Mouse (Mus musculus): ENCODE measurements at regions not wholly inside any gene's neighbourhood (a gene's known extent, or its start where the extent isn't known, plus 50 kb on each side); places are given as distances from the start of the nearest gene placed in this dataset.
"Not testable (repeated sequence)": the region's sequence is repeated elsewhere in the genome, so short reads cannot be mapped to it uniquely, and the experiment has no call there.

DNA sequence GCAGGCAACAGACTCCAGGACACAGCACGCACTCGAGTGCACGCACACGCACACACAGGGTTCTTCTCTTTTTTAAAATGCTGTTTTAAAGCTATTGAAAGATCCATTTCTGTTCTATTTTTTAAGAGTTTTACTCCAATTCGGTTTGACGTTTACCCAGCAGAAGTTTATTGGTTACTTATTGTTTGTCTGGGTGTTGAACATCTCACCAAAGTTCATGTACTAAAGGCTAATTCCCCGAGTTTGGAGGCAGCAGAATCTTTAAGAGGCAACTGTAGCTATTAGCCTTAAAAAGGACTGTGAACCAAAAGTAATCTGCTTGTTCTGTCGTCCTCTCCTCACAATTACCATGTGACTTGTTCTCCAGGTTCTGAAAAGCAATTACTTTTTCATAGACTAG is 263.0 kb upstream of the Nfia start:
- no peak for DNase-seq (ENCODE audit: low spot score in 2 of 2)

DNA sequence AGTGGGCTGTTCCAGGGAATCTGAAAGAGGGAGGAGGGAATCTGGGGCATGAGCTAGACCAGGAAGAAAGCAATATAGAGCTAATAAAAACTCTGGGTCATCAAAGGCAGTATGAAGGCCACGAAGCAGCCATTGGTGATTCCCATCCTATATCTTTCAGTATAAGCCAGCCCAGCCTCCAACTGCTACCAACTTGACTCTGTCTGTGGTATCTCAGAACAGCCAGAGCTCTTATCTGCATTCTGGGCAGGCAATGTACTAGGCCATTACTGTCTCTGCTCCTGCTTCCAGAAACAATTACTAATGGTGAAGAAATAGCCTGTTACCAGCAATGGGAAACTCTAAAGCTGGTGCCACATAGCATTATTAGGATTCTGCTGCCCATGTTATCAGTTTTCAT is 266.8 kb upstream of the Nfia start:
- DNase-seq (ENCODE audit: low spot score in 2 of 2) = no peak

DNA sequence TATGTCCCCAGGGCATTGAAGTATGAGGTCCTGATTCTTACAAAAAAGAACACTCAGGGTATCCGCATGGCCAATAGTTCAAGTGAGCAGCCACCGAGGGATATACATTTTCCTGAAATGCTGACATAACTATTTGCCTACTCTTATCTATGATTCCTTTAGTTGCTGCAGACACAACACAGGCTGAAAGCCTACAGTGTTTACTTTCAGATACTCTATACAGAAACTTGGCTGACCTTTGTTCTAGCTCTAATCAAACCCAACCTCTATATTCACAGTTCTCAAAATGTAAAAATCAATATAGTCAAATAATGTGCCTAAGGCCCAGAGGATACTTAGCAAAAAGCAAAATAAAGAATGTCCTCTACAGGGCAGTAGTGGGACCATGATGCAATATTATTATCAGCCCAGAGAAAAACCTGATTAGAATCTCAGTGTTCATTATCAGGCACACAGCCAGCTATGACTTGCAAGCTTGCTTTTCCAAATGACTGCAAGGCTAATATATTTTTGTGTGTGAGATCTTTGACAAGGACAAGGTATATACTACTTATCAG is 281.2 kb upstream of the Nfia start:
- DNase-seq (ENCODE audit: low spot score in 2 of 2) = no peak

DNA sequence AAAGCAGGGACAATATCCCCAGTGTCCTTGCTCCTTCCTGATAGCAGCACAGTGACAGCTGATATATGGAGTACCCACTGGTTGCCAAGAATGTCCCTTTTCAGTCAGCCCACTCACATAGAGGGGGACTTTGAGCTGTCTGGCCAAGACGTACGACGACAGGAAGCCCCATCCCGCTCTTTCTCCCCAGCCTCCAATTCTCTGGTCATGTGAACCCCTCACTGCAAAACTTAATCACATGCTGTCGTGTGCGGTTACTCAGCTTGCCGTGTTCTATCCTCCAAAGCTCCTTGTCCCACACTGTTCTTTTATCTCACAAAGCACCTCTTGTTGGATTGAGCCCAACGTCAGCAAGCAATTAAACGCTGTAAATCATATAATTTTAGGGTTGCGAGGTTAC is 286.2 kb upstream of the Nfia start:
- DNase-seq (ENCODE audit: low spot score in 2 of 2) = no peak

DNA sequence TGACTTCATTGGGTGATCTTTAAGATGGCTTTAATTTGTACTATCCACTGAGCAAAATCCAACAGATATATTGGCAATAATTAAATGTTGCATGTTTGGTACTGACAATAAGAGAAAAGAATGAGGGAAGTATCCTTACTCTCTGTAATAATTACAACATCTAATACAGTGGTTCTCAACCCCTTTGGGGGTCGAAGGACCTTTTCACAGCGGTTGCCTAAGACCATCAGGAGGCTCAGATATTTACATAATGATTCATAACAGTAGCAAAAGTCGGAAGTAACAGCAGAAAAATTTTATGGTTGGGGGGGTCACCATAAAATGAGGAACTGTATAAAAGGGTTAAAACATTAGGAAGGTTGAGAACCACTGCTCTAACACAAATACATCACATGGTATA is 287.3 kb upstream of the Nfia start:
- DNase-seq (ENCODE audit: low spot score in 2 of 2) = no peak

DNA sequence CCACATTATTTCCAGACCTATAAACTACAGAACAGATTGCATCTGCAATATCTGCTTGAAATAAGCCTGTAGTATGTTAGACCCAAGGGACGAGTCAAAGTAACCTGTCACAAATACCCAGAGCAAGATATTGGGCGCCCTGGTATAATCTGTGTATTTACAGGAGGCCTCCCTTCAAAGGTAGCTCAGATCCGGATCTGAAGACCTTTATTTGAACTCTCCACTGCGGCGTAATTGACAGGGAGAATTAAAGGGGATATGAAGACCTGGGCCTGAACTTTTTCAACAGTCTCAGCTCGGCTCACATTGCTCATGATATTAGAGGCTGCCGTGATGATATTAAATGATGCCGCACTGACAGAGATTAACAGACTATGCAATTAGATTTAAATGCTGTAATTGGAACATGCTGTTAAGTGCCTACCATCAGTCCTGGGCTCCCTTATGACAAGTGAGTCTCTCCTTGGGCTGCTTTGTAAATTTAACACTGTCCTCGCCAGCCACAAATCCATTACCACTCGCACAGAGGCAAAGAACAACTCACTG is 289.8 kb upstream of the Nfia start:
- no peak for DNase-seq (ENCODE audit: low spot score in 2 of 2)

DNA sequence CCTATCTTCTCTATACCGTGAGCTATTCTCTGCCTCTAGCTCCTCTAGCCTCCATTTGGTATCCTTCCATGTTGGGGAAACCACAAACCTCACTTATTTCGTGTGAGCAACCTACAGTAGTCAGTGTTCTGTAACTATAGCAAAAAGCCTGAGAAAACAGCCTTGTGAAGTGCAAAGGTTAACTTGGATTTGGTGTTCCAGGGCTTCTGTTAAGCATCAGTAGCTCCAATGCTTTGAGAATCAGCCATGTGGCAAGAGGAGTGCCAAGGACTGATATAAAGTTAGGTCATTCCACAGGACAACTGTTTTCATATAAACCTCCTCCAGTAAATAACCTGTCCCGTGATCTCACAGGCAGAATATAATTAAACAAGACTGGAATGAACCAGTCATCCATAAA is 290.7 kb upstream of the Nfia start:
- no peak for DNase-seq (ENCODE audit: low spot score in 2 of 2)

DNA sequence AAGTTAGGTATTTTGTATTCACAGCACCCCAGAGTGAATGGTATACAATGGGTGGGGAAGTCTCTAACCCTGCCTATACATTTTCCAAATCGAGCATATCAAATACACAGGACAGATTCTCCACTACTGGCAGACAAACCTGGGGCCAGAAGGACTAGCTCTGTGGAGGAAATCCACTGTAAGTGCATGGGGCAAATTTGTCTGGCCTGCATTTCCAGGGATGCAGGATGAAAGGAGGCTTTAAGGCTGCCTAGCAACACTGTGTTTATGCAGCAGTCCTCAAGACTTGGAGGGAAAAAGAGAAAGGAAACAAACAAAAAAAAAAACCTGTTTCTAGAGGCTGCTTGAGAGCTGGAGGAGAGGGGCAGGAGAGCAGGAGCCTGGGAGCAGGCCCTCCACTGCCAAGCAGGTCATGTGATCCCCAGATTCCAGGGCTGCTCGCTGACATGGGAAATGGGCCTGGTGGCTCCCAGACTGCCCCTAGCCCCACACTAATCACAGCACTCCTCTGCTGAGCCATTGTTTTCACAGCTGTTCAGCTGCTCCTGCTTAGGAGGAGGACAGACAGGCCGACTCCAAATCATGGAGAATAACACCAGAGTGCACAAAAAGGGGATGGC is 293.7 kb upstream of the Gm10192 start:
- DNase-seq (ENCODE audit: low spot score in 2 of 2) = peak; percentile 16 to 25

DNA sequence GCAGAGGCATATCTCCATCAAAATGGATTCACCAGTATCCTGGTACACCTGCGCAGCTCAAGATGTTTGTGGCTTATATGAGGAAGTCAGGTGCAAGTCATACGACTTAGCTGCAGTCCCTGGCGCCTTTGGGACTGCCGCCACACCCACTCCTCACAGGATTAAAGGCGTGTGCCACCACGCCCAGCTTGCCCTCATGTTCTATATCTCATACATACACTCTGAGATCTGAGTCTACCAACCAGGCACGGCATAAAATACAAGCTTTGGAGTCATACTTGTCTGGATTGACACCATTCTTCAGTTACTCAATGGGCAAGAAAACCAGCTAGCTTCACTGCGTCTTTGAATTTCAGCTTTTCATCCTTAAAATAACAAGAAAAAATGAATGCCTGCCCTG is 290.5 kb upstream of the Gm10192 start:
- not testable (repeated sequence) for DNase-seq (ENCODE audit: low spot score in 2 of 2)

DNA sequence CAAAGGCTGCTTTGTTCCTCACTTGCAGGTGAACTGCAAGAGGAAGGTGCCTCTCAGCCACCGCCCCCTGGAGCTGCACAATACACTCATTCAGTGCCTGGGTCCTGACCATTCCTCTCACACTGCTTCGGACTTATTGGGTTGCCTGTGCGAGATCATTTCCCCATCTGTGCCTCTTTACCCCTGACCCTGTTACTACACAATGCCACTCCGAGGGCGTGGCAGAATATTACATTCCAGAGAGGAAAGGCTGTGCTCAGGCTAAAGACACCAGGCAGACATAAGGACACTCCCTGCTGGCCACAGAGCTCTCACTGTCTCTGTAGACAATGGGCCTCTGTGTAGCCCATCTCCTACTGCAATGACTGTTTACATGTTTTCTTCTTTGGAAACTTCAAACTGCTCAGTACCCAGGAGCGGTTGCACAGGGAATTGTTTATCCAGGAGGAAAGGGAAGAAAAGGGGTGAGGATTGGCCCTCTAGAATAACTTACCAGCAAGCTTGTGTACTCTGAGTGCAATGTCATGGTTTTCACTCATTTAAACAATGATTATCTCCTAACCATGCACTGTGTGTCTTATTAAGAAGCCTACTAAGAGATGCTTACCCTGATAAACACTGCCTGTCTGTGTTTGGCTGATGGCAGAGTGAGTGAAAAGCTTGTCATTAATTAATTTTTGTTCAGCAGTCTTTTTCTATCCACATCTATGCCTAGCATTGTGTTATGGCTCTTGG is 283.1 kb upstream of the Gm10192 start:
- DNase-seq (ENCODE audit: low spot score in 2 of 2) = peak in 1 of 2 experiments; percentile 15

DNA sequence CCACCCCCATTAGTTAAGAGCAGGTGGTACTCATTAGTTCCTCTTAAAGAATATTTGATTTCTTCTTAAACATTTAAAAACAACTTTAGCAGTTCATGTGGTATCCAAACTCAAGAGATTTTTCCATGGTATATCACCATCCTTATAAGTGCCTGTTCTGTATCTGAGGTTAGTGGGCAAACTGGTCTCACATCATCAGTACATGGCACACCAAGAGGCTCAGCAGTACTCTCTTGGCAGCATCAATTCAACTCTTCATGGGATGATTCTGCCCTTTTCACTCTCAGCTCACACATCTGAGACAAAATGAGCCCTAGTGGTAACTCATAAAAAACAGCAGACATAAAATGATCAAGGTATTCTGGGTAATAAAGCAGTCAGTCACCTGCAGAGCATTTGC is 282.6 kb upstream of the Gm10192 start:
- no peak for DNase-seq (ENCODE audit: low spot score in 2 of 2)

DNA sequence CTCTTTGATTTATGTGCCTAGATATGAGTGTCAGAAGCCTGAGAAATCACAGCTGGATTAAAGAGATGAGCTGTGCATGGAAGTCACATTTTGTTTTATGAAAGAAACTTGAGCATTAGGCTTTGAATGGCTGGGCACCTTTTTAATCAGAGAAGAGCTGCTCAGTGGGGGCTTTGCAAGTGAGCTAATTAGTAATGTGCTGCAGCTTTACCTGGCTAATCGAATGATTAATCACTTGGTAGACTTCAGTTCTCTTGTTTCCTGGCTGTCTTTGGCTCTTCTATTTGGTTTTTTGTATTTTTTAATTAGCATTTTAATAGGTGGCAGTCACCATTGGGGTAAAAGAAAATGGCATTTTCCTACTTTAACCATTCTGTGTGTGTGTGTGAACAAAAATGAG is 278.2 kb upstream of the Gm10192 start:
- DNase-seq (ENCODE audit: low spot score in 2 of 2) = no peak

DNA sequence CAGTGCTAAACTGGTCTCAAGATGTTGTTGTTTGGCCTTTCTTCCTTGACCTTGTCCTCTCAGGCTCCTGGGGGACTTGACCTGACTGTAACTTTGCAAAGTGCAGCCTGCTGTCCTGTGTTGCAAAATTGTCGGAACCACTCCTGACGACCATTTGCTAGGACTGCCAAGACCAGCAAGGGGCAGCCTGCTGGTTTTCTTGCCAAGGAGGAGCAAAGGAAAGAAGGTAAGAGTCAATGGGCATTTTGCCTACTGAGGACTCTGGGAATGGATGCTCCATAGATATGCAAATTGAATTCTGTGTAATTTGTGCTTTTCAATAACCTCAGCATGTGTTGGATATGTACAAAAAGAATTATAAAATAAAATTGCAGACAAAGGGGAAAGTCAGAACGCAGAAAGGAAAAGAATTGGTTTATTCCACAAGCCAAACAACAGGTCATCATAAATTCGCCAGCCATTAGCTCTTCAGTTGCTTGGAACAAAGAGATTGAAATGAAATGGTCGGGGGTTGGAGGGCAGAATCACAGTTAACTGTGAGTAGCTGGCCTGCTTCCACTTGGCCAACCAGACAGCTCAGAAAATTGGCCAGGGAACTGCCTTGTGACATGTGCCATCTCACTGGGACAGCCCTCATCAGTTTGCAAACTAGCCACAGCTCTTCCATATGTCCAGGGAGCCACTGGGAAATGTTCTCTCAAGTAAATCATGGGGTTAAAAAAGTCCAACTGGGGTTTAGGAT is 256.5 kb upstream of the Gm10192 start:
- DNase-seq (ENCODE audit: low spot score in 2 of 2) = no peak

DNA sequence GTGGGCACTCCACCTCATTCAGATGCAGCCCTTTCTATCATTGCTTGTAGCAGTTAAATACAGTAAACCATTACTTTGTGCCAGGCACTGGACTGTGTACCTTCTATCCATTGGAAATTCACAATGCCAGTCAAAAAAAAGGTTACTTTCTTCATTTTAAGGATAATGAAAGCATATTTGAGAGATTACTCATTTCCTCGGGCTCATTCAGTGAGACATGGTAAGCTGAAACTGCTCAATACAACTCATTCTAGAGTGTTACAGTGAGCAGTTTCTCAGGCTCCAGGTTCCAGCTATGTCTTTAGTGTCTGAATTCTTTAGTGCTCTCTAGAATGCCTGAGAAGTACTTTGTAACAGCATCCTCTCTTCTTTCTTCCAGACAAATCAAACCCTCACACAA is 249.7 kb upstream of the Gm10192 start:
- no peak for DNase-seq (ENCODE audit: low spot score in 2 of 2)

DNA sequence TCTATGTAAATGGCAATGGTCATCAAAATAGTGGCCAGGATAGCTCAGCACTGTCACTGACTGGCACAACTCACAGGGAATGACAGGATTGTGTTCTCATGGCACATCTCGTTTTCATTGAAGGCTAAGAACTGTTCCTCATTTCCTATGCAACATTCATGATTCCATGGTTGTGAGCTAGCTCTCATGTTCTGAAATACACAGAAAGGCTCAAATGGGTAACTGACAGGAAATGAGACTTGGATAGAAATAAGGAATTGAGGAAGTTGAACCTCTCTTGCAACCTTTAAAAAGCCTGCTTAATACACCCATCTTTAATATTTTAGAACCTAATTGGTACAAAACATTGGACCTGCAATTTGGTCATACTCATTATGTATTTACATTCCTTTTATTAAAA is 249.1 kb upstream of the Gm10192 start:
- no peak for DNase-seq (ENCODE audit: low spot score in 2 of 2)

DNA sequence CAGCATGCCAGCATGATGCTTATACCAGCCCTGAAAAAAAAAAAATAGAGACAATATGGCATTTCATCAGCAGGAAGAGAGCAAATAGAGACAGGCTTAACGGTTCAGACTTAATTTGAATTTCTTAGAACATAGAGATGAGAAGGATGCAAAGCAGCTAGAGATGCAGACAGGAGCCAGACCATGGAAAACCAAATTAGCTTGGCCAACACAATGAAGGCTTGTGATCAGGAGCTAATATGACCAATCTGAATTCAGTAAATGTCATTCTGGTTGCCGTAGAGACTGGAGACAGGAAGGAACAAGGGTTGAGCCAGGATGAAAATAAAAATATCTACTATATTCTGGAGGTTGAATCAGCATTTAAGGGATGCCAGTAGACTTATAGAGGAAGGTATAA is 248.3 kb upstream of the Gm10192 start:
- DNase-seq (ENCODE audit: low spot score in 2 of 2) = no peak

DNA sequence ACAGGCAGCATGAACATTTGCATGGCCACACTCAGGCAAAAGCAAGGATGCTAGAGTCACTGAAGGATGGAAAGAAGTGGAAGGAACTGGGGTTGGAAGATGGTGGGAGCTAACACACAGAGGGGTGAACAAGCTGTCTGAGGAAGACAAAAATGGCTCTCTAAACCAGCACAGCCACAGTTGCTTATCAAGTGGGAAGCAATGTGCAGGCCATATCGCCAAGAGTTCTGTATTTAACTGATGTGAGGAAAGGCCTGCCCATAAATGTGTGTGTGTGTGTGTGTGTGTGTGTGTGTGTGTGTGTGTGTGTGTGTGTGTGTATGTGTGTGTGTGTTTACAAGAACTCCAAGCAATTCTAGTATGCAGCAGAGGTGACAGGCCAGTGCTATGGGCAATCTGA is 236.9 kb upstream of the Gm10192 start:
- no peak for DNase-seq (ENCODE audit: low spot score in 2 of 2)

DNA sequence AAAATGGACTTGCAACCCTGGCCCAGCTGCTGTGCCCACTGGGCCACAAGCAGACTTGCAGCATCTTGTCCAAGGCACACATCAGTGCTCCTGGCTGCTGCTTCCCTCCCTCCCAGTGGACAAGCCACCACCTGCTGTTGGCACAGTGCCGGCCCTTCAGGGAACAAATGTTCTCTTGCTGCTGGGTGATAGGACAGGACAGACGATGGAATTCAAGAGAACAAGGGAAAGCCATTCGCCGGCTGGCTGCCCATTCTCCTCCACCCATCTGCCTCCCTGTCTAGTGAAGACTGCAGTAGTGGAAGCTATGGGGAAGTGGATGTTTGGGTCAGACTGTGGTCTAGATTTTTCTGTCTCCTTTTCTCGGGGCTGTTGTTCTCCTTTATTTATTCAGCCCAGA is 235.7 kb upstream of the Gm10192 start:
- peak in 1 of 2 experiments; percentile 11 for DNase-seq (ENCODE audit: low spot score in 2 of 2)

DNA sequence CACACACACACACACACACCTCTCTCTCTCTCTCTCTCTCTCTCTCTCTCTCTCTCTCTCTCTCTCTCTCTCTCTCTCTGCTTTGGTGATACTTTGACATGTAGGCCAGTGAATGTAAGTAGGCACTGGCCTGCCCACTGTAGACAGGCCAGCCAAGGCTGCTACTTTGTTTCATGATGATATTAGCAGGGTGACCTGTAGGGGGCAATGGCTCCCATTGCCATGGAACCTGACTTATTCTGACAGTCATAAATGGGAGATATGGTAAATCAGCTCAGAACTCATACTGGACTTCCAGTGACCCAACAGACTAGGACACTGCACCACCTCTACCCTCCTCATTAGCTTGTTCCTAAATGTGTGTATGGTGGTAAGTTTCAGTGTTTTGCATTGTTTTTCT is 235.0 kb upstream of the Gm10192 start:
- no peak for DNase-seq (ENCODE audit: low spot score in 2 of 2)

DNA sequence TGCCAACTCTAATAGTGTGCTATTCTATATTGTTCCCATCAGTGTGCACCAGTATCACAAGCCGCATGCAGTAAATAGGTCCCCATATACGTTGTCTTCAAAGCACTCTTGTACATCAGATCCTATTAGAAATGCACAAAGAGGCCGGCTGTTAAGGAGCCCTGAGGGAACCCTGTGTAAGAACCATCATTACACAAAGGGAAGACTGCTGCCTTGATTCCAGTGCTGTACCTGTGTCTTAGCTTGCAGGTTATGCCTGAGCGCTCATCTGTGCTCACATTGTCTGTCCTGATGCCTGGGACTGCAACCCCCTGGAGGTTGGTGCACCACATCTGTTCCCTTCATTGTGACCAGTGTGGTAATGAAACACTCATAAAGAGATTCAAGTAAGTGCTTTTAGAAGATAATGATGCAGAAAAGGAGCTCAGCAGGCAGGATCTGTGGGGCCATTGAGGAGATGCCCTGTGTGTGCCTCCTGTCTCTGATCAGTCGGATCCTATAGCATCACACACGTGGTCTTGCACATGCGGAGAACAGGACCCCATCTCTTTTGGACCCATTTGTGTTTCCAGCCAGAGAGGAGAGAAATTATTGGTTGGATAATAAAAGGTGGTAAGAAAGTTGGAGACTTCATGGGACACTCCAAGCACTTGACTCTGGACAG is 225.8 kb upstream of the Gm10192 start:
- no peak for DNase-seq (ENCODE audit: low spot score in 2 of 2)

DNA sequence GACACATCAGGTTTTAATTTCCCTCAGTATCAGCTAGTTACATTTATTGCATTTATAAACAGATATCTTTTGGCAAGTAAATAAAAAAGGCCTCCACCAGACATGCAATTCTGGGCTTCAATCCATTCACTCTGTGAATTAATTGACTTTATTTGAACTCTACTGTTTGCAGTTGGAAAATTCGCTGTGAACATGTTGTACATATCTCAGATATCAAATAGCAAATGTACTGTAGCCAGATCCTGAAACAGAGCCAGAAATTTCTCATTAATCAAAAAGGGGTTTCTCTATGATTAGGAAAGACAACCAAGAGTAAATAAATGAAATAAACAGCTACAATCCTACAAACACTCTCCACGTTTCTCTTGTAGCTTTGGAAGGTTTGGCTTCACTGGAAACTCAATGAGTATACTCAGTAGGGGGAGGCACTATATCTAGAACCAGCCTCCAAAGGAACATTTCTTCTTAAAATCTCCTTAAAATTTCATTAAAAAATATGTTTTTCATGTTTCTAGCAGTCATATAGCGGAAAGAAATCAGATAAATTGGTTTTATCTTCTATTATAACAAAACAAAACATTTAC is 211.8 kb upstream of the Gm10192 start:
- DNase-seq (ENCODE audit: low spot score in 2 of 2) = no peak

DNA sequence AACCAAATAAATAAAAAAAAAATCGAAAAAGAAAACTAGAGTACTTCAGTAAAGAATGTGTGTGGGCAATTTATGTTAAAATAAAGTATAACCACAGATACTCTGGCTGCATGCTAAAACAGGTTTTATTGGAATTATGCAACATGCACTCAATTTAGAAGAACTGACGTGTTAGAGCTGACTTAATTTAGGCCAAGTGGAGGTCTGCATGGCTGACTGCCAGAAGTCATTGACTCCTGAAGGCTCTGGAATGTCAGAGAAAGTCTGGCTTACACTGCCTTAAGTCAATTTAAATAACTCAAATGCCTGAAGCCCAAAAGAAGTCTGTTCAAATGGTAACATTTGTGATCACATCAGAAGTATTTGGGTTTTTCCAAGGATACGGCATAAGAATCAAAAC is 198.1 kb upstream of the Gm10192 start:
- no peak for DNase-seq (ENCODE audit: low spot score in 2 of 2)
